ENCODE assay signal across 18 mouse cellular contexts in genomic region chr4:21674042-21674441, GRCm38 (mm10). TPM values are rescaled to one million over a fixed set of nuclear protein-coding genes. Genes with fewer than 3 reads are reported as not detected.
DNase-seq lines count a peak whose midpoint lies in the region; ATAC-seq lines count a peak whose summit lies in the region.
"Had no signal": no experiment of that assay in that cellular context is flagged by ENCODE, and none has a peak within 500 bp of the region (broad histone marks: within the 10 kb centered on the region; RNA-seq: fewer than 3 reads in every experiment).

No protein-coding gene starts in this region.

- H3K4me2 ChIP-seq in midbrain, embryonic 11.5 days, result no peak overlapping the region
- no peak overlapping the region for H3K4me2 ChIP-seq in midbrain, embryonic 15.5 days
- 0 out of 2 replicates have a peak overlapping the region, but pooled peaks have one; percentile 21 for H3K4me2 ChIP-seq in hindbrain, embryonic 15.5 days
- H3K4me2 ChIP-seq: heart, embryonic 13.5 days; stomach, embryonic 15.5 days had no signal

- H3K9ac ChIP-seq in midbrain, embryonic 11.5 days (ENCODE audit: low read length), result no peak overlapping the region
- H3K9ac ChIP-seq in midbrain, embryonic 15.5 days, result no peak overlapping the region
- no peak overlapping the region for H3K9ac ChIP-seq in hindbrain, embryonic 15.5 days
- H3K9ac ChIP-seq: heart, embryonic 13.5 days; stomach, embryonic 15.5 days had no signal

- ATAC-seq in midbrain, embryonic 11.5 days (ENCODE audit: low FRiP score), result peak; percentile 28
- no peak for ATAC-seq in midbrain, embryonic 15.5 days (replicated peaks)
- no peak for ATAC-seq in hindbrain, embryonic 15.5 days (ENCODE audit: low FRiP score, low read depth)

- DNase-seq in midbrain, embryonic 11.5 days (ENCODE audit: low spot score, missing footprints), result peak; percentile 89
- DNase-seq in embryo, embryonic 10.5 days (ENCODE audit: low spot score), result peak; percentile 46
- DNase-seq in kidney, adult 11 months, result no peak
- no peak for DNase-seq in layer of hippocampus, postnatal 25 days (ENCODE audit: extremely low spot score in 1 of 2, low spot score in 1 of 2)
- DNase-seq in spleen, postnatal 14 days (ENCODE audit: low spot score in 2 of 2), result no peak
- DNase-seq: adrenal gland, postnatal 36 days; cerebellum, adult 11 months; kidney, postnatal 14 days; lung, adult 18-20 months; right cerebral cortex, postnatal 25 days; thymus, postnatal 36 days had no signal

- peaks cover 61% of the 10 kb centered on the region for H3K27me3 ChIP-seq in midbrain, embryonic 11.5 days (ENCODE audit: control insufficient read depth, insufficient read depth, low read length)
- H3K27me3 ChIP-seq in midbrain, embryonic 15.5 days (replicated peaks), result peaks cover 67% of the 10 kb centered on the region
- H3K27me3 ChIP-seq in hindbrain, embryonic 15.5 days, result peaks cover 70% of the 10 kb centered on the region

- 1% methylated on average over 17 of the region's 17 CpGs for WGBS in midbrain, embryonic 11.5 days
- WGBS in midbrain, embryonic 15.5 days, result 2% methylated on average over 17 of the region's 17 CpGs
- WGBS in hindbrain, embryonic 15.5 days, result 1% methylated on average over 17 of the region's 17 CpGs

- no peak overlapping the region for H3K27ac ChIP-seq in midbrain, embryonic 11.5 days (ENCODE audit: low read depth, low read length)
- H3K27ac ChIP-seq in midbrain, embryonic 15.5 days, result no peak overlapping the region
- H3K27ac ChIP-seq in hindbrain, embryonic 15.5 days (replicated peaks), result no peak overlapping the region
- H3K27ac ChIP-seq: heart, embryonic 13.5 days; stomach, embryonic 15.5 days had no signal

- no peaks in the 10 kb centered on the region for H3K9me3 ChIP-seq in midbrain, embryonic 11.5 days (ENCODE audit: control insufficient read depth, low read length)
- no peaks in the 10 kb centered on the region for H3K9me3 ChIP-seq in midbrain, embryonic 15.5 days
- H3K9me3 ChIP-seq in hindbrain, embryonic 15.5 days, result no peaks in the 10 kb centered on the region
- H3K9me3 ChIP-seq: heart, embryonic 13.5 days; stomach, embryonic 15.5 days had no signal

- H3K36me3 ChIP-seq in midbrain, embryonic 11.5 days (ENCODE audit: control insufficient read depth, insufficient read depth, low read length), result no peaks in the 10 kb centered on the region
- H3K36me3 ChIP-seq in midbrain, embryonic 15.5 days (replicated peaks), result no peaks in the 10 kb centered on the region
- H3K36me3 ChIP-seq in hindbrain, embryonic 15.5 days, result no peaks in the 10 kb centered on the region
- H3K36me3 ChIP-seq: heart, embryonic 13.5 days; stomach, embryonic 15.5 days had no signal

- peaks cover 2% of the 10 kb centered on the region for H3K4me1 ChIP-seq in midbrain, embryonic 11.5 days (ENCODE audit: control insufficient read depth, insufficient read depth, low read length)
- peaks cover 15% of the 10 kb centered on the region for H3K4me1 ChIP-seq in midbrain, embryonic 15.5 days
- peaks cover 18% of the 10 kb centered on the region for H3K4me1 ChIP-seq in hindbrain, embryonic 15.5 days (replicated peaks)

- no peak overlapping the region for H3K4me3 ChIP-seq in midbrain, embryonic 11.5 days (ENCODE audit: low read depth, low read length)
- H3K4me3 ChIP-seq in midbrain, embryonic 15.5 days, result no peak overlapping the region
- H3K4me3 ChIP-seq in hindbrain, embryonic 15.5 days, result no peak overlapping the region
- H3K4me3 ChIP-seq: heart, embryonic 13.5 days; stomach, embryonic 15.5 days had no signal

RNA-seq across cellular contexts. Expression of gene Prdm13, which starts 11.7 kb away (rescaled TPM):
- 0.15 and 0.25 TPM in 2 replicates for polyA plus RNA-seq in midbrain, embryonic 11.5 days (2014; fragmentation: Nextera tagmentation; extraction: Ambion mirVana)
- polyA plus RNA-seq in midbrain, embryonic 15.5 days (2015; fragmentation: Nextera tagmentation; extraction: Ambion mirVana), result 0.09 and 0.38 TPM in 2 replicates
- polyA plus RNA-seq in hindbrain, embryonic 15.5 days (2015; fragmentation: Nextera tagmentation; extraction: Ambion mirVana), result 0.45 and 1.0 TPM in 2 replicates
- not detected for total RNA-seq in layer of hippocampus, postnatal 25 days (2021)
- total RNA-seq: adrenal gland, postnatal 36 days; gastrocnemius, postnatal 4 days; megakaryocyte progenitor cell, adult 5-6 weeks had no signal
- polyA plus RNA-seq: heart, embryonic 13.5 days; limb, embryonic 14.5 days; stomach, embryonic 15.5 days had no signal

RNA-seq across cellular contexts. Expression of gene Ccnc, which starts 53.5 kb away (rescaled TPM):
- polyA plus RNA-seq in midbrain, embryonic 11.5 days (2014; fragmentation: Nextera tagmentation; extraction: Ambion mirVana), result 89.6 and 102 TPM in 2 replicates
- polyA plus RNA-seq in midbrain, embryonic 15.5 days (2015; fragmentation: Nextera tagmentation; extraction: Ambion mirVana), result 60.5 and 63.4 TPM in 2 replicates
- 63.4 and 67.2 TPM in 2 replicates for polyA plus RNA-seq in hindbrain, embryonic 15.5 days (2015; fragmentation: Nextera tagmentation; extraction: Ambion mirVana)
- 10 to 100 TPM; 36.7 to 37.7 TPM for total RNA-seq in layer of hippocampus, postnatal 25 days (2021)

Comparison
In these comparisons a context has a peak if more than half of its experiments do, and no peak if none do; other contexts are left out.
1. DNase-seq: peak in midbrain, embryonic 11.5 days (single experiment) and embryo, embryonic 10.5 days (single experiment); none in kidney, adult 11 months (single experiment), layer of hippocampus, postnatal 25 days (0 of 2) and spleen, postnatal 14 days (0 of 2).